14 mouse cellular contexts compared by ENCODE assay signal in the genomic region with DNA sequence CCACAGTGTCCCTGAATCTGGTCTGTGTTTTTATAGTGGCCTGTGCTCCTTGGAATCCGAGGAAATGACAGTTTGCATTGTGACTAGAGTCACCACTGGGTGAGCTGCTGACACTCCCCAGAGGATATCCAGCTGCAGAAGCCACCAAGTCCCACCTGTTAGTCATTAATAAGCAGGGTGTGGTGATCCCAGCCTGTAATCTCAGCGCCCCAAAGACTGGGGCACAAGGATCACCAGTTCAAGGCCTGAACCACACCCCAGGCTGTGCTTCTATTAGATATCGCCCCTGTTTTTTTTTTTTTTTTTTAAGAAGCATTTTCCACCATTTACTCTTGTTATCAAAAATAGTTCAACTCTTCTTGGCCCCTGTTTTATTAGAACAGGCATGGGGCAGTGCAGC. TPM values are rescaled to one million over a fixed set of nuclear protein-coding genes. Genes with fewer than 3 reads are reported as not detected.
DNase-seq lines count a peak whose midpoint lies in the region; ATAC-seq and TF ChIP-seq lines count a peak whose summit lies in the region.
"Had no signal": no experiment of that assay in that cellular context is flagged by ENCODE, and none has a peak within 500 bp of the region (broad histone marks: within the 10 kb centered on the region; RNA-seq: fewer than 3 reads in every experiment).

No protein-coding gene starts in this region.

- H3K4me2 ChIP-seq in intestine, embryonic 15.5 days (replicated peaks), result no peak overlapping the region
- H3K4me2 ChIP-seq in liver, postnatal 0 days (ENCODE audit: low read depth, low read length), result 0 out of 2 replicates have a peak overlapping the region, but pooled peaks have one; percentile 7
- H3K4me2 ChIP-seq: lung, embryonic 14.5 days; neural tube, embryonic 12.5 days had no signal

- no peak overlapping the region for H3K9ac ChIP-seq in MEL (ENCODE audit: control insufficient read depth, low read depth, low read length, poor library complexity, severe bottlenecking)
- H3K9ac ChIP-seq in intestine, embryonic 15.5 days, result no peak overlapping the region
- H3K9ac ChIP-seq in liver, postnatal 0 days (replicated peaks), result no peak overlapping the region
- H3K9ac ChIP-seq: forebrain, embryonic 12.5 days; lung, embryonic 14.5 days; neural tube, embryonic 12.5 days had no signal

- H3K36me3 ChIP-seq in C2C12 (ENCODE audit: control insufficient read depth, insufficient read depth) (no peaks in the 10 kb centered on the region), MEL (ENCODE audit: control insufficient read depth in 1 of 2, insufficient read depth in 2 of 2, low read length in 2 of 2) (peaks cover 0 to 9% of the 10 kb centered on the region in 2 experiments; a peak in 1 of 4 replicates)
- H3K36me3 ChIP-seq in intestine, embryonic 15.5 days, result no peaks in the 10 kb centered on the region
- no peaks in the 10 kb centered on the region for H3K36me3 ChIP-seq in liver, postnatal 0 days (replicated peaks; ENCODE audit: insufficient read depth, low read length)
- H3K36me3 ChIP-seq: forebrain, embryonic 12.5 days; neural tube, embryonic 12.5 days had no signal

- peak; percentile 56 to 78 for TF ChIP-seq EP300 in MEL (IDR thresholded peaks at IDR 0.05; ENCODE audit: low read depth in 1 of 2, low read length in 2 of 2)
- TF ChIP-seq EP300 in liver, postnatal 0 days (IDR thresholded peaks at IDR 0.05; ENCODE audit: low read depth), result peak; percentile 98

- ATAC-seq in intestine, embryonic 15.5 days, result peak; percentile 78
- peak; percentile 94 for ATAC-seq in liver, postnatal 0 days

- H3K79me3 ChIP-seq in C2C12 (ENCODE audit: low read depth), result no peaks in the 10 kb centered on the region

- 50% methylated on average over 3 of the region's 3 CpGs for WGBS in intestine, embryonic 15.5 days
- WGBS in liver, postnatal 0 days (ENCODE audit: insufficient replicate concordance), result 41% methylated on average over 3 of the region's 3 CpGs

- no peak overlapping the region; the same call in 1 of the 2 replicates for H3K27ac ChIP-seq in MEL (ENCODE audit: control insufficient read depth, low read depth, low read length)
- H3K27ac ChIP-seq in intestine, embryonic 15.5 days, result no peak overlapping the region
- peak overlapping the region; percentile 76 for H3K27ac ChIP-seq in liver, postnatal 0 days (ENCODE audit: low read depth)
- H3K27ac ChIP-seq: forebrain, embryonic 12.5 days; neural tube, embryonic 12.5 days had no signal

- no peaks in the 10 kb centered on the region for H3K27me3 ChIP-seq in C2C12 (ENCODE audit: control insufficient read depth, insufficient read depth, insufficient read length)
- H3K27me3 ChIP-seq in MEL (ENCODE audit: control insufficient read depth in 1 of 2, insufficient read depth in 2 of 2, low read length in 2 of 2), result no peaks in the 10 kb centered on the region
- no peaks in the 10 kb centered on the region for H3K27me3 ChIP-seq in intestine, embryonic 15.5 days (replicated peaks)
- H3K27me3 ChIP-seq in liver, postnatal 0 days (ENCODE audit: insufficient read depth, low read length), result peaks cover 28% of the 10 kb centered on the region
- H3K27me3 ChIP-seq: neural tube, embryonic 12.5 days had no signal

- no peaks in the 10 kb centered on the region for H3K79me2 ChIP-seq in C2C12 (ENCODE audit: control insufficient read depth, insufficient read depth)
- H3K79me2 ChIP-seq in MEL (ENCODE audit: control insufficient read depth, insufficient read depth, low read length, poor library complexity), result no peaks in the 10 kb centered on the region

- H3K4me3 ChIP-seq in C2C12 (ENCODE audit: insufficient read depth, poor library complexity, severe bottlenecking), result no peak overlapping the region
- no peak overlapping the region for H3K4me3 ChIP-seq in MEL (ENCODE audit: control insufficient read depth in 1 of 2, insufficient read depth in 1 of 2, low read depth in 2 of 2, low read length in 2 of 2)
- H3K4me3 ChIP-seq in intestine, embryonic 15.5 days (replicated peaks), result no peak overlapping the region
- H3K4me3 ChIP-seq in liver, postnatal 0 days (ENCODE audit: low read depth, low read length), result peak overlapping the region; percentile 2; the same call in 1 of the 2 replicates
- H3K4me3 ChIP-seq: forebrain, embryonic 12.5 days; neural tube, embryonic 12.5 days had no signal

- no peaks in the 10 kb centered on the region for H3K9me3 ChIP-seq in MEL (replicated peaks; ENCODE audit: insufficient read depth, low read length)
- no peaks in the 10 kb centered on the region for H3K9me3 ChIP-seq in intestine, embryonic 15.5 days
- H3K9me3 ChIP-seq in liver, postnatal 0 days (ENCODE audit: low read length), result no peaks in the 10 kb centered on the region
- H3K9me3 ChIP-seq: forebrain, embryonic 12.5 days; neural tube, embryonic 12.5 days had no signal

- TF ChIP-seq CTCF in C2C12 (IDR thresholded peaks at IDR 0.05; ENCODE audit: control insufficient read depth, insufficient read depth, insufficient read length) (no peak), MEL (IDR thresholded peaks at IDR 0.05 in 2 of 3, conservative IDR thresholded peaks at IDR 0.05 in 1 of 3; ENCODE audit: control insufficient read depth in 1 of 3, insufficient read depth in 1 of 3, low read depth in 2 of 3, low read length in 3 of 3, poor library complexity in 1 of 3, severe bottlenecking in 1 of 3) (no peak)
- TF ChIP-seq CTCF in liver, postnatal 0 days (IDR thresholded peaks at IDR 0.05; ENCODE audit: low read depth), result 0 out of 2 replicates have a peak, but pooled peaks have one; percentile 5

- peaks cover 0 to 9% of the 10 kb centered on the region in 2 experiments; a peak in 2 of 4 replicates for H3K4me1 ChIP-seq in MEL (ENCODE audit: control insufficient read depth in 1 of 2, insufficient read depth in 2 of 2, low read length in 2 of 2)
- peaks cover 7% of the 10 kb centered on the region for H3K4me1 ChIP-seq in intestine, embryonic 15.5 days (replicated peaks)
- H3K4me1 ChIP-seq in liver, postnatal 0 days (ENCODE audit: insufficient read depth), result peaks cover 16% of the 10 kb centered on the region

- no peak for TF ChIP-seq RAD21 in MEL (IDR thresholded peaks at IDR 0.05; ENCODE audit: low read depth, low read length)

- TF ChIP-seq POLR2A in MEL (IDR thresholded peaks at IDR 0.05; ENCODE audit: control insufficient read depth in 1 of 2, insufficient read depth in 1 of 2, low read depth in 1 of 2, low read length in 2 of 2, poor library complexity in 1 of 2), result no peak

- H3ac ChIP-seq in C2C12 (ENCODE audit: control insufficient read depth, insufficient read length, low read depth), result no peak overlapping the region

- DNase-seq in MEL (ENCODE audit: low read depth, low spot score), result peak; percentile 69
- peak; percentile 58 for DNase-seq in liver, postnatal 0 days
- no peak for DNase-seq in cerebellum, postnatal 36 days
- no peak for DNase-seq in frontal cortex, postnatal 25 days (ENCODE audit: low spot score in 2 of 2)
- no peak for DNase-seq in cerebellum, postnatal 4 days (ENCODE audit: low spot score in 2 of 2)
- no peak for DNase-seq in urinary bladder, adult 2 months (ENCODE audit: low spot score)
- DNase-seq: adrenal gland, postnatal 10 days; heart, postnatal 36 days; kidney, postnatal 36 days; lung, embryonic 14.5 days had no signal

TF ChIP-seq in C2C12, 6 proteins besides CTCF, POLR2A, EP300 and RAD21:
- TF ChIP-seq FOSL1 (IDR thresholded peaks at IDR 0.05; ENCODE audit: insufficient read depth, low read length, poor library complexity, severe bottlenecking) (no peak), MAX (IDR thresholded peaks at IDR 0.05) (no peak), MYOD1 (IDR thresholded peaks at IDR 0.05; ENCODE audit: control insufficient read depth, insufficient read length, low read depth) (peak; percentile 12), USF1 (IDR thresholded peaks at IDR 0.05; ENCODE audit: low read depth) (no peak)

TF ChIP-seq in MEL, 35 proteins besides CTCF, POLR2A, EP300 and RAD21 (continues in another document):
- TF ChIP-seq GATA1 (IDR thresholded peaks at IDR 0.05; ENCODE audit: low read depth, low read length), result no peak
- TF ChIP-seq ZMIZ1 (IDR thresholded peaks at IDR 0.05; ENCODE audit: low read depth, low read length), result no peak
- TF ChIP-seq TAL1 (IDR thresholded peaks at IDR 0.05; ENCODE audit: low read length), result peak; percentile 61
- TF ChIP-seq ETS1 (IDR thresholded peaks at IDR 0.05; ENCODE audit: low read depth, low read length), result peak; percentile 35; the same call in 1 of the 2 replicates
- no peak for TF ChIP-seq MAFK (IDR thresholded peaks at IDR 0.05; ENCODE audit: borderline replicate concordance, low read depth, low read length)
- TF ChIP-seq ZNF384 (IDR thresholded peaks at IDR 0.05; ENCODE audit: low read depth, low read length), result peak; percentile 76
- no peak for TF ChIP-seq KAT2A (conservative IDR thresholded peaks at IDR 0.05; ENCODE audit: low read depth, low read length)
- TF ChIP-seq NRF1 (IDR thresholded peaks at IDR 0.05; ENCODE audit: insufficient read depth, low read depth, low read length, poor library complexity, severe bottlenecking), result no peak
- TF ChIP-seq HCFC1 (IDR thresholded peaks at IDR 0.05; ENCODE audit: low read depth, low read length), result no peak

RNA-seq across cellular contexts. Expression of a gene that starts 4.2 kb away (rescaled TPM):
- polyA plus RNA-seq in C2C12 (2012; fragmentation: generic; extraction: Trizol), result 4.9 TPM
- not detected in 2 replicates for total RNA-seq in MEL (2012; rRNA removed)
- polyA plus RNA-seq in MEL (2012; ENCODE audit: insufficient read depth in 1 of 2, insufficient read length in 2 of 2, low read depth in 1 of 2, low replicate concordance in 2 of 2, missing spikeins in 1 of 2), result not detected
- 23.4 and 24.3 TPM in 2 replicates for polyA plus RNA-seq in intestine, embryonic 15.5 days (2015; fragmentation: Nextera tagmentation; extraction: Ambion mirVana)
- 1.7 and 1.8 TPM in 2 replicates for polyA plus RNA-seq in liver, postnatal 0 days (2015; fragmentation: Nextera tagmentation; extraction: Ambion mirVana)
- 1.8 and 2.2 TPM in 2 replicates for polyA plus RNA-seq in urinary bladder, adult 2 months (2012; rRNA removed)

RNA-seq across cellular contexts. Expression of a gene that starts 36.4 kb away (rescaled TPM):
- polyA plus RNA-seq in C2C12 (2012; fragmentation: generic; extraction: Trizol) (0.63 TPM), MEL (2012; ENCODE audit: insufficient read depth in 1 of 2, insufficient read length in 2 of 2, low read depth in 1 of 2, low replicate concordance in 2 of 2, missing spikeins in 1 of 2) (1 to 10 TPM in 1 of 2 experiments, not detected in 1; 1.8 TPM)
- total RNA-seq in MEL (2012; rRNA removed), result 1.1 and 1.4 TPM in 2 replicates
- 4.0 and 4.1 TPM in 2 replicates for polyA plus RNA-seq in intestine, embryonic 15.5 days (2015; fragmentation: Nextera tagmentation; extraction: Ambion mirVana)
- 0.36 and 0.54 TPM in 2 replicates for polyA plus RNA-seq in liver, postnatal 0 days (2015; fragmentation: Nextera tagmentation; extraction: Ambion mirVana)
- polyA plus RNA-seq in urinary bladder, adult 2 months (2012; rRNA removed), result 0.96 and 1.8 TPM in 2 replicates

RNA-seq across cellular contexts. Expression of a gene that starts 44.2 kb away (rescaled TPM):
- 42.7 TPM for polyA plus RNA-seq in C2C12 (2012; fragmentation: generic; extraction: Trizol)
- total RNA-seq in MEL (2012; rRNA removed), result 32.6 and 35.4 TPM in 2 replicates
- 10 to 100 TPM in 1 of 2 experiments, not detected in 1; 42.9 TPM for polyA plus RNA-seq in MEL (2012; ENCODE audit: insufficient read depth in 1 of 2, insufficient read length in 2 of 2, low read depth in 1 of 2, low replicate concordance in 2 of 2, missing spikeins in 1 of 2)
- polyA plus RNA-seq in intestine, embryonic 15.5 days (2015; fragmentation: Nextera tagmentation; extraction: Ambion mirVana), result 41.9 and 46.4 TPM in 2 replicates
- 22.4 and 23.2 TPM in 2 replicates for polyA plus RNA-seq in liver, postnatal 0 days (2015; fragmentation: Nextera tagmentation; extraction: Ambion mirVana)
- polyA plus RNA-seq in urinary bladder, adult 2 months (2012; rRNA removed), result 28.5 and 32.6 TPM in 2 replicates

Comparison
In these comparisons a context has a peak if more than half of its experiments do, and no peak if none do; other contexts are left out.
1. DNase-seq: peak in MEL (single experiment) and liver, postnatal 0 days (single experiment); none in cerebellum, postnatal 36 days (0 of 2), frontal cortex, postnatal 25 days (0 of 2), cerebellum, postnatal 4 days (0 of 2) and urinary bladder, adult 2 months (single experiment).